Mouse (Mus musculus) spleen, adult 2 months (tissue): ENCODE results near the gene Abcc6.

Experiments
- CTCF ChIP-seq: fragments of 200-500 bp; IDR thresholded peaks from 2 replicates; pipeline ENCODE4 v1.5.1; 2011; ENCODE audit warnings: mild to moderate bottlenecking, inconsistent platforms; ENCODE audit not compliant: insufficient read depth, insufficient read length, insufficient replicate concordance; ENCODE audit errors: extremely low read depth
- POLR2A ChIP-seq: fragments of 200-500 bp; IDR thresholded peaks from 2 replicates; pipeline ENCODE4 v1.6.1; 2011; ENCODE audit warnings: low read depth, low read length, inconsistent platforms

DNA sequence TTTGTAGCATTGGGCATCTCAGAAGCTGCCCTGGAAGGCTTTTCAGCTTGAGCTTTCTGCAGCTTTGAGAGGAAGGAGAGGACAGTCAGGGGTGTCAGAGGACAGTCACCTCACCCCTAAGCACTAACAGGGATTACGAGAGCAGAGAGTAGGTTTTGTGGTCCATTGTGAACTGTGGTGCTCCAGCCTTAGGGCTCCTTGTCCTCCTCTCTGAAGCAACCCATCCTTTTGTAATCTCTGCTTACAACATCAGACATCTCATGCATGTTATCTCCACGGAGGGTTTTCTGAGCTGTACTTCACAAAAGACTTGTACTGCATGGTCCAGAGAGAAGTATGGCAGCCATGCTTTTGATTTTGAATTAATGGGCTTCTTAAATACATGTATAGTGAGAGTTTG is 4.9 kb upstream of the Abcc6 start:
- TF ChIP-seq CTCF (no peak), POLR2A (no peak)
